Mouse (Mus musculus): Measurements from ENCODE around the gene Ccdc183. TPM values are rescaled to one million over a fixed set of nuclear protein-coding genes. Genes with fewer than 3 reads are reported as not detected.
A peak's percentile ranks its signal among the peaks of the same experiment; 100 is the strongest.

Ccdc183 gene
- polyA plus RNA-seq, 1 experiment: 107 TPM

DNA sequence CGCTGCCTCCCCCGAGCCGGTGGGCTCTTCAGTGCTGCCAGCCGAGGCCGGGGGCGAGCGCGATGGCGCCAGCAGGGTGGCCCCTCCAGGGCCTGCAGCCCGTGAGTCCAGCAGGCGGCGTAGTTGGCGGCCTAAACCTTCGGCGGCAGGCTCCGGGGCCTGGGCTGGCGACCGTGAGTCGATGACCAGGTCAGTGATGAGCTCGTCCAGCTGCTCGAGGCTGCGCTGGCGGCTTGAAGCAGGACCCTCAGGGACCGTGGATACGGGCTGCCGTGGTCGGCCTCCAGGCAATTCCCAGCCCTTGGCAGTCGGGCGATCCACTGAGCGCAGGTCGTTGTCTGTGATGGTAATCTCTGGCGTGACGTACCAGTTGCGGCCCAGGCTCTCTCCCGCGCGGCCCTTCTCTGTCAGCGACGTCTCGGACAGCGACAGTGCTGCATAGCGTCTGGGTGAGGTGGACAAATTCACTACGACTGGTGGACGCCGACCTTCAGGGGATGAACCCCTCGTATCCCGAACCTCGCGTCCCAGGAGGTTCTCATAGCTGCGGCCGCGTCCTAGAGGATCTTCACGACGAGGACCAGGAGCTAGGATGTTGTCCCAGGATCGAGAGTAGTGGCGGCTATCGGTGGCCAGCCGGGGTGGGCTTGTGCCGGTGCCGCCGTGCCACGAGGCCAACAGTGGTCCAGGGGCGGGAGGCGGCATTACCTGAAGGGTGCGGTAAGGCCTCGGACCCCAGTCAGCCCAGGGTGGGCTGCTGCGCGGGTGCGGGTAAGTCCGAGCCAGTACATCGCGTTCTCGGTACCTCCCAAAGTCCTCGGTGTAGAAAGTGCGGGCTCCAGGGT, 39.3 kb downstream of the Ccdc183 start:
- no peaks in the 10 kb centered on the region for H3K36me3 ChIP-seq (ENCODE audit: control insufficient read depth, insufficient read depth, low read length)
- no peak overlapping the region for H3K27ac ChIP-seq (ENCODE audit: control insufficient read depth, insufficient read depth, low read depth, low read length)
- TF ChIP-seq CTCF (IDR thresholded peaks at IDR 0.05; ENCODE audit: control insufficient read depth, insufficient read depth, insufficient replicate concordance, low read depth, low read length): no peak
- H3K27me3 ChIP-seq (ENCODE audit: control insufficient read depth, insufficient read depth, low read length): no peaks in the 10 kb centered on the region
- peak overlapping the region; percentile 37 for H3K4me3 ChIP-seq (ENCODE audit: control insufficient read depth, low read depth, low read length)
- H3K4me1 ChIP-seq (ENCODE audit: control insufficient read depth, insufficient read depth, low read length): peaks cover 61% of the 10 kb centered on the region

DNA sequence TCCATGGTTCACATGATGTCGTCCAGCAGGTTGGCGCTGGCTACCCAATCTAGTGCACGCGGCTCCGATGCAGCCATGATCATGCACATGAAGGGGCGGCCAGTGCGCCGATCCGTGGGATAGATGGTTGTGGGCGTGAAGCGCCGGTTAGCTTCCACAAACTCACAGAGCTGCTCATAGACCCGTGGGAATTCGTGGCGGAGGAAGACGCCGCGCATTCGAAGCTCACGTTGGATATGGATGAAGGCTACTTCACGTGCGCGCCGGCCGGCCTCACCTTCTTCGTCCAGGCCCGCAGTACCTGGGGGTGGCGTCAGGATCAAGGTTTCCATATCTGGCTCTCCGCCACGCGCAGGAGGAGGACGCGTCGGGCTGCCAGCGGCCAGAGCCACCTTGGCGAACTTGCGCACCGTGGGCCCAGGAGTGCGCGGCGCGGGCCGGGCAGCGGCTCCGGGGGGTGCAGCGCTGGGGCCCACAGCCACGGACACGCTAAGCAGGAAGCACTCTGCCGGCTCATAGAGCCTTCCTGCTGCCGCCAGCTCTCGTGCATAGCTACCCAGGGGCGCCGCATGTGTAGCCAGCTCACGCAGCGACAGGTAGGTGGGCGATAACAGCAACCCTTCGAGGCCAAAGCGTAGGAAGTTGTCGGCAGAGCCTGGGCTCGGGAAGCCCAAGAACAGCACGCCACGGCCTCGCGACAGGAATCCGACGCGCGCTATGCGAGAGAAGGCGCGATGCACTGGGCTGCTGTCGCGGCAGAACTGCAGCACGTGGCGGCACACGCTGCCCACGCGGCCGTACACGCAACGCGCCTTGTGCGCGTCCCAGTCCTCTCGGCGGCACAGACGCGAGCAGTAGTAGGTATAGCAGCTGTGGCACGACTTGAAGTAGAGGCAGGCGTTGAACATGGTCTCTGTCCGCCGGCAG, 40.2 kb downstream of the Ccdc183 start:
- no peaks in the 10 kb centered on the region for H3K27me3 ChIP-seq (ENCODE audit: control insufficient read depth, insufficient read depth, low read length)
- H3K4me1 ChIP-seq (ENCODE audit: control insufficient read depth, insufficient read depth, low read length): peaks cover 61% of the 10 kb centered on the region
- H3K4me3 ChIP-seq (ENCODE audit: control insufficient read depth, low read depth, low read length): peak overlapping the region; percentile 37
- TF ChIP-seq POLR2A (IDR thresholded peaks at IDR 0.05; ENCODE audit: control insufficient read depth, low read depth, low read length): no peak
- TF ChIP-seq CTCF (IDR thresholded peaks at IDR 0.05; ENCODE audit: control insufficient read depth, insufficient read depth, insufficient replicate concordance, low read depth, low read length): no peak
- H3K36me3 ChIP-seq (ENCODE audit: control insufficient read depth, insufficient read depth, low read length): no peaks in the 10 kb centered on the region
- H3K27ac ChIP-seq (ENCODE audit: control insufficient read depth, insufficient read depth, low read depth, low read length): no peak overlapping the region

DNA sequence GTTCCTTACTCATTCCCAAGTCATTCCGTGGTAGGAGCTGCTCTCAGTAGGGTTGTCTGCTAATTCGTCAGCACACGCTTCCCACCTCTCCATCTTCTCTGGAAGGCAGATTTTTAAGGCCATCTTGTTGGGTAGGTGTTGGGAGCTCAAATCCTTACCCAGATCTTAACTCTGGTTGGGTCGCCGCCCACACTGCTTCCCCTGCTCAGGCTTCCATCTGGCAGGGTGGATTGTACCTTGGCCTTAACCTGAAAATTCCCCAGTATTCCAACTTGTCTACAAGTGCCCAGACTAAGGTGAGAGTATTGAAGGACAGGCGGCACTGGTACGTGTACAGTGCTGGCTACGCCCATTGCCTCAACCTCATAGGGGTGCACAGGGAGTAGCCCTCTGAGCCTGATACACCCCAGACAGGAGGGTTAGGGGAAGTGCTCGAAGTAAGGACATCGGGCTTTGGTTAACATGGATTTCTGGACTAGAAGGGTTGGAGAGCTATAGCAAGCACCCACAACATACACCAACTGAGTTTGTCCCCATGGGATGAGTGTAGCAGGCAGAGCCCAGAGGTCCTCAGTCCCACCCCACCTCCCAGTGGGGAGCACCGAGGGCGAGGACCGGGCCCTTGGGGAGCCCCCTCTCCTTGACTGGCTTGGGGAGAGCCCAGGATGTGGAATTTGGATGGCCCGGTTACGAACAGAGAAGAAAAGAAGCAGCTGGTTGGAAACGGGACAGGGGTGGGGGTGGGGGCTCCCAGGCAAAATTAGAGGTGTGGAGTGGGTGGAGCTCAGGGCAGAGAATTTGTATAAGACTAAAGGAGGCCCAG, 41.2 kb downstream of the Ccdc183 start:
- TF ChIP-seq POLR2A (IDR thresholded peaks at IDR 0.05; ENCODE audit: control insufficient read depth, low read depth, low read length) (no peak), CTCF (IDR thresholded peaks at IDR 0.05; ENCODE audit: control insufficient read depth, insufficient read depth, insufficient replicate concordance, low read depth, low read length) (no peak)
- Histone ChIP-seq H3K4me3 (ENCODE audit: control insufficient read depth, low read depth, low read length) (no peak overlapping the region), H3K4me1 (ENCODE audit: control insufficient read depth, insufficient read depth, low read length) (peaks cover 58% of the 10 kb centered on the region)

DNA sequence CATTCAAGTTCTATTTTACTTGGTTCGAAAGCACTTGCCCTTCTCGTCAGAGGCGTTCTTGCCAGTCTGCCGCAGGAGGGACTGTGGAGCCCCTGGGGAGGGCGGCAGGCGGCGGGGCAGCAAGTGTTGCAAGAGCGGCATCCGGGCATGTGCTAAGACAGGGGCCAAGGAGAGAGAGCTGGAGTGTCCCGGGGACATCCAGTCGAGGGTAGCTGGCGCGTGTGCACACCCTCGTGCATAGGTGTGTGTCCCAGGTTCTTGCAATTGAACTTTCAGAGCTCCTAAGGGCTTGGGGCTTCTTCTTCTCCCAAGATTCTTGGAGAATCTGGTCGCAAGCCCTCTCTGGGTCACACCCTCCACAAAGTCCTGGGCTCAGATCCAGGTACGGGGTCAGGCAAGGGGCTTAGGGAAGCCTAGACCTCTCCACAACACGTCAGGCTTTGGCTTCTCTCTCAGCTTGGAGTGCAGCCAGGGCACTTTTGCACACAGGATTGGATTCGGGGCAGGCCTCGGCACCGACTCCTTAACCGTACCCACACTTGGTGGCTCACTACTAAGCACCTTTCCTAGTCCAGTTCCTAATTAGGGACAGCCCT, 41.9 kb downstream of the Ccdc183 start:
- Histone ChIP-seq H3K4me1 (ENCODE audit: control insufficient read depth, insufficient read depth, low read length) (peaks cover 54% of the 10 kb centered on the region), H3K27me3 (ENCODE audit: control insufficient read depth, insufficient read depth, low read length) (no peaks in the 10 kb centered on the region), H3K27ac (ENCODE audit: control insufficient read depth, insufficient read depth, low read depth, low read length) (no peak overlapping the region)

More for the DNA sequence above, 41.2 kb downstream of the Ccdc183 start:
- Histone ChIP-seq H3K36me3 (ENCODE audit: control insufficient read depth, insufficient read depth, low read length) (no peaks in the 10 kb centered on the region), H3K27ac (ENCODE audit: control insufficient read depth, insufficient read depth, low read depth, low read length) (no peak overlapping the region), H3K27me3 (ENCODE audit: control insufficient read depth, insufficient read depth, low read length) (no peaks in the 10 kb centered on the region)

DNA sequence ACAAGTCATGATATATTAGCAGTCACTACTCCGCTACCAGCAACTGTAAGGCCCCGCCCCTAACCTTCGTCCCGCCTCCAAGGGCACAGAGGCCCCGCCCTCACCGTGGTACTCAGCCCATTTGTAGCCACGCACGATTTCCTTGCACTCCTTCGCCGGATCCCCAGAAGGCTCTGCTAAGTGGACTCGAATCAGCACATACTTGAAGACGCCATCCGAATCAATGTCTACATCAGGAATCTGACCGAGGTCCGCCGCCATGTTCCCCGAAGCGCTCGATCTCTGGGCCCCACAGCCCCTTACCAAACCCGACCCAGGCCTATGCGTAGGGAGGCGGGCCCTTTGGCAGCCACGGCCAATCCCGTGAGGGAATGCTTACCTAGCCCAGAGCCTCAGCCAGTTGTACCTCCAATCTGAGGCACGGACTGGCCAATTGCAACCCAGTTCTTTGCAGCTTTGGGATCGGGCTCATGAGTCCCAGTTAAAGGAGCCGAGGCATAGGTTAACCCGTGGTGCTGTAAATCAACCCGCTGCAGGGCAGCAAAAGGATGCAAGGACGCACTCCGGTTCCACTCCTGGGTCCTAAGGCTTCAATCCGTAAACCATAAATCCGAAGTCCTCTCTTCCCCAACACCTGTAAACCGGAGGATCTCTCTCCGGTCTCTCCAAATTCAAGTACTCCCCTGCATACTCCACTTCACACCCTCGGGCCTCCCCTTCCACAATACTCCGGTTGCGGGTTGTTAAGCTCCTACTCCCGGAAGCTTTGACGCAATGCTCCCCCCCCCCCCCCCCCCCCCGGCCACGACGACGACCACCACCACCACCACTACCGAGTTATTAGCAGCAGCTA, 42.7 kb downstream of the Ccdc183 start, which contains the start of the genes Mamdc4 and Phpt1:
TSS of gene Mamdc4 (minus strand) at position 267 of the 853 bp plus-strand sequence.
TSS of gene Phpt1 (minus strand) at position 646 of the 853 bp plus-strand sequence.
- H3K27me3 ChIP-seq (ENCODE audit: control insufficient read depth, insufficient read depth, low read length): no peaks in the 10 kb centered on the region
- H3K4me1 ChIP-seq (ENCODE audit: control insufficient read depth, insufficient read depth, low read length): peaks cover 50% of the 10 kb centered on the region
- peak within 1 kb of the TSS; percentile 45 for H3K27ac ChIP-seq (ENCODE audit: control insufficient read depth, insufficient read depth, low read depth, low read length)
- TF ChIP-seq CTCF (IDR thresholded peaks at IDR 0.05; ENCODE audit: control insufficient read depth, insufficient read depth, insufficient replicate concordance, low read depth, low read length) (no peak), POLR2A (IDR thresholded peaks at IDR 0.05; ENCODE audit: control insufficient read depth, low read depth, low read length) (peak; percentile 76)
- H3K4me3 ChIP-seq (ENCODE audit: control insufficient read depth, low read depth, low read length): peak within 1 kb of the TSS; percentile 80
- H3K36me3 ChIP-seq (ENCODE audit: control insufficient read depth, insufficient read depth, low read length): no peaks in the 10 kb centered on the region

More for the DNA sequence above, 41.9 kb downstream of the Ccdc183 start:
- H3K4me3 ChIP-seq (ENCODE audit: control insufficient read depth, low read depth, low read length): peak overlapping the region; percentile 5; the same call in 1 of the 2 replicates
- no peak for TF ChIP-seq CTCF (IDR thresholded peaks at IDR 0.05; ENCODE audit: control insufficient read depth, insufficient read depth, insufficient replicate concordance, low read depth, low read length)
- no peak for TF ChIP-seq POLR2A (IDR thresholded peaks at IDR 0.05; ENCODE audit: control insufficient read depth, low read depth, low read length)
- no peaks in the 10 kb centered on the region for H3K36me3 ChIP-seq (ENCODE audit: control insufficient read depth, insufficient read depth, low read length)

DNA sequence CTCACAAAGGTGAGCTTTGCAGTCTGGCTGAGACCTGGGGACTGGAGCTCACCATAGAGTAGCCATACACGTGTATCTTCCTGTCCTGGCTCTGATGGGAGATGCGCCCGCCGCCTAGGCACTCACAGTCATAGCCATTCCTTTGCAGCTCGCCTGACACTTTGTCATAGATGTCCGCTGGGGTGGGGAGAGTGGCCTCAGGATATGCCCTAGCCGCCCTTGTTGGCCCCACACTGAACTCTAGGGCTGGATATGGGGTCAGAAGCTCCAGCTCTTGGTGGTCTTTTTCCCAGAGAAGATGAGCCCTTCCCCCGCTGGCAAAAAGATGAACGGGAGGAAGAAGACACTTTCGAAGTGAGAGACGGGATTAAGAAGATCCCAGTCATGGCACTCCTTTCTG, 43.3 kb downstream of the Ccdc183 start:
- no peaks in the 10 kb centered on the region for H3K27me3 ChIP-seq (ENCODE audit: control insufficient read depth, insufficient read depth, low read length)
- peaks cover 44% of the 10 kb centered on the region for H3K4me1 ChIP-seq (ENCODE audit: control insufficient read depth, insufficient read depth, low read length)
- TF ChIP-seq CTCF (IDR thresholded peaks at IDR 0.05; ENCODE audit: control insufficient read depth, insufficient read depth, insufficient replicate concordance, low read depth, low read length): no peak
- TF ChIP-seq POLR2A (IDR thresholded peaks at IDR 0.05; ENCODE audit: control insufficient read depth, low read depth, low read length): no peak
- peak overlapping the region; percentile 80 for H3K4me3 ChIP-seq (ENCODE audit: control insufficient read depth, low read depth, low read length)
- peak overlapping the region; percentile 45 for H3K27ac ChIP-seq (ENCODE audit: control insufficient read depth, insufficient read depth, low read depth, low read length)
- no peaks in the 10 kb centered on the region for H3K36me3 ChIP-seq (ENCODE audit: control insufficient read depth, insufficient read depth, low read length)
